Mouse (Mus musculus): ENCODE measurements around the gene 2010111I01Rik. TPM values are rescaled to one million over a fixed set of nuclear protein-coding genes. Genes with fewer than 3 reads are reported as not detected.

The 2010111I01Rik gene
- total RNA-seq, 1 experiment = 58.3 TPM

DNA sequence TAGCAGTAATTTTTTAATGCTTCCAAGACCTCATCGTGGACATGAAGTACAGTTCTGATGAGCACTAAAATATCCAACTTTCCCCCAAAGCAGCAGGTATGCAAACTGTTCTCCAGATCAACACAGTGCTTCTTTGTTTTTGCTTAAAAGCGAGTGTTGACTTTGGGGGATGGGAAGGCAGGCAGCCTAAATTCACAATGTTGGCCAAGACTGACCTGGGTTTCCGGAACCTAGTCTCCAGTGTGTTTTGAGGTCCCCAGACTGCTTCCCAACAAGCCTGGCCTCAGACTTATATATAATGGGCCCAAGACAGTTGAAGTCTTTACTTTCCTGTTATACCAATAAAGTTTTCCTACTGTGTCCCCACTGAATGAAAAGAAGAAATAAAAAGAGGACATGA is 359.6 kb downstream of the 2010111I01Rik start:
- no peak for DNase-seq (ENCODE audit: low read depth, low spot score)
- H3K4me1 ChIP-seq (ENCODE audit: control insufficient read depth in 2 of 2, insufficient read depth in 2 of 2, low read length in 2 of 2, poor library complexity in 1 of 2) = peaks cover 4 to 9% of the 10 kb centered on the region in 2 experiments; a peak in 2 of 4 replicates
- no peak overlapping the region for H3K9ac ChIP-seq (ENCODE audit: insufficient read depth, low read depth, low read length, poor library complexity, severe bottlenecking)
- no peak overlapping the region for H3K27ac ChIP-seq (ENCODE audit: insufficient read depth, low read depth, low read length, poor library complexity, severe bottlenecking)
- TF ChIP-seq ZNF384 (IDR thresholded peaks at IDR 0.05; ENCODE audit: low read depth, low read length) (no peak), MAFK (IDR thresholded peaks at IDR 0.05; ENCODE audit: insufficient read depth, low read depth, low read length) (no peak)
- in situ Hi-C loops (cut with MboI; ENCODE audit: low sequenced_read_pairs in 2 of 2, unreplicated experiment in 2 of 2) = loop anchor here (10.0 kb wide), 1 partner anchor 400 kb away; no protein-coding TSS in a partner anchor
- no peak overlapping the region for H3K4me3 ChIP-seq (ENCODE audit: insufficient read depth in 1 of 2, low read depth in 1 of 2, low read length in 2 of 2, poor library complexity in 1 of 2, severe bottlenecking in 1 of 2)
- H3K9me3 ChIP-seq (ENCODE audit: control insufficient read depth, insufficient read depth, low read depth, low read length) = no peaks in the 10 kb centered on the region
- H3K36me3 ChIP-seq (ENCODE audit: control insufficient read depth, insufficient read depth, low read length, poor library complexity, severe bottlenecking) = peaks cover 3% of the 10 kb centered on the region; the same call in 1 of the 2 replicates

DNA sequence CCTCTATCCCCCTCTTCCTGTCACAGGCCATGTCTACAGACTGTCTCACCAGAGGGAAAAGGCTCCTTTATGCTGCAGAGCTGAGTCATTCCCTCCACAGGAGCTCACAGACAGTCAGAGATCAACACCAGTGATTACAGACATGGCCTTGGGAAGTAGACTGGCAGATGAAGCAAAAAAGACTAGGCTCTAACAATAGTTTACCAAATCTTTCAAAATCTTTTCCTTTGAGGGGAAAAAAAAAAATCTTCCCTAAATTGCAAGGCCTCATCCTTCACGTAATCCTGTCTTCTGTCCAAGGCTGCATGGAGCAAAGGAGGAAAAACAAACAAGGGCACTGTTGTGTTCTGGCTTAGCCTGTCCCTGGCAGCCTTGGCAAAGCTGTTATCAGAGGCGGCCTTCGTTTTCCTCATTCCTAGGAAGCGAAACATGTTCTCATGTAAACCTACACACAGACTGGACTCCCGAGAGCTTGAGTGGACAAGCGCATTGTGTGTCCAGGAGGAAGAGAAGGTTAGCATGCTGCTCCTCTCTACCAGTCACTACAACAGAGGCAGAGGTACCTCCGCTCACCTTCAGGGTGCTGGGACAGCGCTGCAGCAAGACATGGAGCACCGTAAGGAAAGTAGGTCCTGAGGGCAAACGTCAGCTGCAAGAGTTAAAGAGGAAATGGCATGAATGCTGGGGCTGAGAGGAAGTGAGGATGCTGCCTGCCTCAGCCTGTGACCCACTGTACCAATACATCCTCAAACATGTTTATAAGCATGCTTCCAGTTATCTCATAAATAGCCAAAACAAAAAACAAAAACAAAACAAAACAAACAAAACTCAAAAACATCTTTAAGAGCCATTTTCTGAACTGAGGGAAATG is 360.5 kb downstream of the 2010111I01Rik start:
- H3K36me3 ChIP-seq (ENCODE audit: control insufficient read depth, insufficient read depth, low read length, poor library complexity, severe bottlenecking) = peaks cover 3% of the 10 kb centered on the region; the same call in 1 of the 2 replicates
- H3K27ac ChIP-seq (ENCODE audit: insufficient read depth, low read depth, low read length, poor library complexity, severe bottlenecking) = no peak overlapping the region
- TF ChIP-seq HCFC1 (IDR thresholded peaks at IDR 0.05; ENCODE audit: borderline replicate concordance, insufficient read depth, low read length) = no peak
- peak; percentile 53 for TF ChIP-seq MAFK (IDR thresholded peaks at IDR 0.05; ENCODE audit: insufficient read depth, low read depth, low read length)
- TF ChIP-seq ZC3H11A (IDR thresholded peaks at IDR 0.05; ENCODE audit: borderline replicate concordance, low read depth, low read length) = no peak
- DNase-seq (ENCODE audit: low read depth, low spot score) = no peak
- no peak overlapping the region for H3K4me3 ChIP-seq (ENCODE audit: insufficient read depth in 1 of 2, low read depth in 1 of 2, low read length in 2 of 2, poor library complexity in 1 of 2, severe bottlenecking in 1 of 2)
- no peaks in the 10 kb centered on the region for H3K9me3 ChIP-seq (ENCODE audit: control insufficient read depth, insufficient read depth, low read depth, low read length)
- peaks cover 4 to 9% of the 10 kb centered on the region in 2 experiments; a peak in 2 of 4 replicates for H3K4me1 ChIP-seq (ENCODE audit: control insufficient read depth in 2 of 2, insufficient read depth in 2 of 2, low read length in 2 of 2, poor library complexity in 1 of 2)
- H3K9ac ChIP-seq (ENCODE audit: insufficient read depth, low read depth, low read length, poor library complexity, severe bottlenecking) = no peak overlapping the region
- in situ Hi-C loops (cut with MboI; ENCODE audit: low sequenced_read_pairs in 2 of 2, unreplicated experiment in 2 of 2) = loop anchor here (5.0 to 25.0 kb wide), 3 partner anchors 83 to 400 kb away; no protein-coding TSS in a partner anchor

- Histone ChIP-seq H3K36me3 (ENCODE audit: control insufficient read depth, insufficient read depth, low read length, poor library complexity, severe bottlenecking) (peaks cover 3% of the 10 kb centered on the region; the same call in 1 of the 2 replicates), H3K9ac (ENCODE audit: insufficient read depth, low read depth, low read length, poor library complexity, severe bottlenecking) (no peak overlapping the region), H3K4me3 (ENCODE audit: insufficient read depth in 1 of 2, low read depth in 1 of 2, low read length in 2 of 2, poor library complexity in 1 of 2, severe bottlenecking in 1 of 2) (no peak overlapping the region), H3K27ac (ENCODE audit: insufficient read depth, low read depth, low read length, poor library complexity, severe bottlenecking) (no peak overlapping the region), H3K4me1 (ENCODE audit: control insufficient read depth in 2 of 2, insufficient read depth in 2 of 2, low read length in 2 of 2, poor library complexity in 1 of 2) (peaks cover 4 to 12% of the 10 kb centered on the region in 2 experiments; a peak in 2 of 4 replicates), H3K9me3 (ENCODE audit: control insufficient read depth, insufficient read depth, low read depth, low read length) (no peaks in the 10 kb centered on the region)
- in situ Hi-C loops (cut with MboI; ENCODE audit: low sequenced_read_pairs in 2 of 2, unreplicated experiment in 2 of 2) = loop anchor here (5.0 to 25.0 kb wide), 3 partner anchors 84 to 401 kb away; no protein-coding TSS in a partner anchor
- TF ChIP-seq CHD2 (IDR thresholded peaks at IDR 0.05; ENCODE audit: low read depth, low read length) = no peak
- TF ChIP-seq ZC3H11A (IDR thresholded peaks at IDR 0.05; ENCODE audit: borderline replicate concordance, low read depth, low read length) = no peak
- TF ChIP-seq ZNF384 (IDR thresholded peaks at IDR 0.05; ENCODE audit: low read depth, low read length) = no peak
- TF ChIP-seq HCFC1 (IDR thresholded peaks at IDR 0.05; ENCODE audit: borderline replicate concordance, insufficient read depth, low read length) = no peak
- no peak for TF ChIP-seq MAFK (IDR thresholded peaks at IDR 0.05; ENCODE audit: insufficient read depth, low read depth, low read length)
- DNase-seq (ENCODE audit: low read depth, low spot score) = no peak
These were observed 361.3 kb downstream of the 2010111I01Rik start for GRCm38 (mm10) chr13:63326015-63326414.

DNA sequence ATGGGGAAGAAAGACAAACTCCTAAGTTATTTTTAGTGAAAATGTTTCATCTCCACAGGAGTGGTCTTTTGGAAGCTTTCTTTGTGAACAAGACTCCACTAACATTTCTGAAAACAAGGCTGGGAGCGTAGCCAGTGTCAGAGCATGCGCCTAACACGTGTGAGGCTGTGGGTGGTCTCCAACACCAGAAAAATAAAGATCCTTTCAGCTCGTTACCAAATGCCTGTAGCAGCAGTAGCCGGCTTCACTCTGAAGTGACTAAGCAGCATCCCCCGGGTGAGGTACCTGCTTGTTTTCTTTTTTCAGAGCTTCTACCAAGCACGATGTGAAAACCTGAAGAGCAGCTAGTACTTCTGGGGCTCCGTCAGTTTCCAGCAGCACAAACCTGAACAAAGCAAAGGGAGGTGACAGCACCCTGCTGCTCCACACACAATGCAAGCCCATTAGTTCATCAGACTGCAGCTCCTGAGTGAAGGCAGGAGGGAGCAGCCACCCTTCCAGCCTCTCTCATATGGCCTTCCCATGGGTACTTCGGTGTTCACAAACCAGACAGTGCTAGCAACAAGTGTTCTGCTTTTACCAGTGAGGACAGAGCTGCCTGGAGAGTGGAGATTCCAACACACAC is 365.7 kb downstream of the 2010111I01Rik start:
- in situ Hi-C loops (cut with MboI; ENCODE audit: low sequenced_read_pairs in 2 of 2, unreplicated experiment in 2 of 2) = loop anchor here (10.0 to 25.0 kb wide), 2 partner anchors 286 to 293 kb away; no protein-coding TSS in a partner anchor
- no peak overlapping the region for H3K9ac ChIP-seq (ENCODE audit: insufficient read depth, low read depth, low read length, poor library complexity, severe bottlenecking)
- no peak overlapping the region for H3K4me3 ChIP-seq (ENCODE audit: insufficient read depth in 1 of 2, low read depth in 1 of 2, low read length in 2 of 2, poor library complexity in 1 of 2, severe bottlenecking in 1 of 2)
- H3K36me3 ChIP-seq (ENCODE audit: control insufficient read depth, insufficient read depth, low read length, poor library complexity, severe bottlenecking) = peaks cover 3% of the 10 kb centered on the region; the same call in 1 of the 2 replicates
- no peak for DNase-seq (ENCODE audit: low read depth, low spot score)
- H3K9me3 ChIP-seq (ENCODE audit: control insufficient read depth, insufficient read depth, low read depth, low read length) = no peaks in the 10 kb centered on the region
- TF ChIP-seq MAFK (IDR thresholded peaks at IDR 0.05; ENCODE audit: insufficient read depth, low read depth, low read length) (no peak), ZNF384 (IDR thresholded peaks at IDR 0.05; ENCODE audit: low read depth, low read length) (no peak)
- H3K27ac ChIP-seq (ENCODE audit: insufficient read depth, low read depth, low read length, poor library complexity, severe bottlenecking) = no peak overlapping the region
- H3K4me1 ChIP-seq (ENCODE audit: control insufficient read depth in 2 of 2, insufficient read depth in 2 of 2, low read length in 2 of 2, poor library complexity in 1 of 2) = peaks cover 0 to 3% of the 10 kb centered on the region in 2 experiments; a peak in 1 of 4 replicates
